Mouse (Mus musculus): ENCODE results near the gene Ascl5. TPM values are rescaled to one million over a fixed set of nuclear protein-coding genes. Genes with fewer than 3 reads are reported as not detected.
A peak's percentile ranks its signal among the peaks of the same experiment; 100 is the strongest.

Ascl5 gene
- polyA plus RNA-seq, 1 experiment, result not detected

DNA sequence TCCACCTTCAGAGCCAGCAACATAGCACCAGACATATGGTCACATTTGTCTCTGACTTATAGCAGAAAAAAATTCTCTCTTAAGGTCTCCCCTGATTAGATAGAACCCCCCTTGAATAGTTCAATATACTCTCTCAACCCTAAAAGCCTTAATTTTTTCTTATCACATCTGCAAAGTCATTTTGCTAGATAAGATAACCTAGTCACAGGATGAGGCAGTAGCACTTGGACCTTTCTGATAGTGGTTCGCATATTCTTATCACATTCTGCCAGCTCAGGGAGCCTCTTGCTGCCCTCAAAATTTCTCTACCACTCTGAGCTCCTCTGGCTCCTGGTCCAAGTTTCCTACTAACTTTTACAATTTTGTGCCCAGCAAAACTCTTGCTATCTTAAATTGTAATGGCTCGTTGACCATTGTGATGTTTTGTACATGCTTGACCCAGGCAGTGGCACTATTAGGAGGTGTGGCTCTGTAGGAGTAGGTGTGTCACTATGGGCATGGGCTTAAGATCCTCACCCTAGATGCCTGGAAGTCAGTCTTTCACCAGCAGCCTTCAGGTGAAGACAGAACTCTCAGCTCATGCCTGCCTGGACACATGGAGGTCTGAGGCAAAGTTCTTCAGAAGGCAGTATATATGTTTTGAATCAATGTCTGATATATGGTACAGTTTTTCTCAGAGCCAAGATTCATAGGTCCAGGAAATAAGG is 35.7 kb upstream of the Ascl5 start:
- Histone ChIP-seq H3K4me1 (ENCODE audit: control insufficient read depth, insufficient read depth, low read length) (peaks cover 4% of the 10 kb centered on the region; the same call in 1 of the 2 replicates), H3K4me3 (replicated peaks; ENCODE audit: insufficient read depth, low read depth, low read length) (no peak overlapping the region), H3K27me3 (ENCODE audit: control insufficient read depth, insufficient read depth, low read length) (no peaks in the 10 kb centered on the region), H3K27ac (ENCODE audit: insufficient read depth, low read length) (no peak overlapping the region)
- no peak for TF ChIP-seq CTCF (IDR thresholded peaks at IDR 0.05; ENCODE audit: borderline replicate concordance, insufficient read depth, low read depth, low read length)
- TF ChIP-seq POLR2A (IDR thresholded peaks at IDR 0.05; ENCODE audit: borderline replicate concordance, insufficient read depth, low read length), result no peak
- DNase-seq, result no peak
- 87% methylated on average over 2 of the region's 2 CpGs for WGBS

GRCm38 (mm10) chr1:136017307-136017706 is 33.3 kb upstream of the Ascl5 start:
- H3K27ac ChIP-seq (ENCODE audit: insufficient read depth, low read length), result peak overlapping the region; percentile 37; the same call in 1 of the 2 replicates
- TF ChIP-seq CTCF (IDR thresholded peaks at IDR 0.05; ENCODE audit: borderline replicate concordance, insufficient read depth, low read depth, low read length) (no peak), POLR2A (IDR thresholded peaks at IDR 0.05; ENCODE audit: borderline replicate concordance, insufficient read depth, low read length) (no peak)
- H3K27me3 ChIP-seq (ENCODE audit: control insufficient read depth, insufficient read depth, low read length), result no peaks in the 10 kb centered on the region
- DNase-seq, result peak; percentile 24 to 33
- WGBS, result 79% methylated on average over 2 of the region's 2 CpGs
- H3K4me3 ChIP-seq (replicated peaks; ENCODE audit: insufficient read depth, low read depth, low read length), result no peak overlapping the region
- H3K4me1 ChIP-seq (ENCODE audit: control insufficient read depth, insufficient read depth, low read length), result peaks cover 4% of the 10 kb centered on the region

DNA sequence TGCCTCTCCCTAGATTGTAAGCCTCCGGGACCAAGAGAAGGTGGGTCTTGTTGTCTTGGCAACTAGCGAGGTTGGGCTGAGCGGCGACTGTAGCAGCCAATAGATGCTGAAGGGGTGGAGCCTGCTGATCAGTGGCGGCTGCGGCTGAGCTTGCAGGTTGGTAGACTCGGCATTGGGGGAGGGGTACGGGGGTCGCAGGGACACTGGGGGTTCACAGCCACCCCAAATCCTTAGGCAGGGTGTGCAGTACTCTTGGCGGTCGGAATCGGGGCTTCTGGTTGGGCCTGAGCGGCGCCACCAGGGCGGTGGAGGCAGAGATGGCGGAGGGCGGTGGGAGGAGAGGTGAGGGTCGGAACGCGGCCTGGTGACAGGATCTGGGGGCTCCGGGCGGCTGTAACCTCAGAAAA is 32.7 kb upstream of the Ascl5 start:
- H3K27ac ChIP-seq (ENCODE audit: insufficient read depth, low read length), result peak overlapping the region; percentile 13
- H3K27me3 ChIP-seq (ENCODE audit: control insufficient read depth, insufficient read depth, low read length), result no peaks in the 10 kb centered on the region
- H3K4me1 ChIP-seq (ENCODE audit: control insufficient read depth, insufficient read depth, low read length), result peaks cover 4% of the 10 kb centered on the region
- DNase-seq, result peak; percentile 92 to 95
- peak; percentile 82 for TF ChIP-seq POLR2A (IDR thresholded peaks at IDR 0.05; ENCODE audit: borderline replicate concordance, insufficient read depth, low read length)
- no peak for TF ChIP-seq CTCF (IDR thresholded peaks at IDR 0.05; ENCODE audit: borderline replicate concordance, insufficient read depth, low read depth, low read length)
- H3K4me3 ChIP-seq (replicated peaks; ENCODE audit: insufficient read depth, low read depth, low read length), result peak overlapping the region; percentile 77
- under 1% methylated on average over 22 of the region's 22 CpGs for WGBS

GRCm38 (mm10) chr1:136018390-136019189 is 32.0 kb upstream of the Ascl5 start:
- TF ChIP-seq POLR2A (IDR thresholded peaks at IDR 0.05; ENCODE audit: borderline replicate concordance, insufficient read depth, low read length) (no peak), CTCF (IDR thresholded peaks at IDR 0.05; ENCODE audit: borderline replicate concordance, insufficient read depth, low read depth, low read length) (no peak)
- Histone ChIP-seq H3K27ac (ENCODE audit: insufficient read depth, low read length) (peak overlapping the region; percentile 13; the same call in 1 of the 2 replicates), H3K4me3 (replicated peaks; ENCODE audit: insufficient read depth, low read depth, low read length) (peak overlapping the region; percentile 77), H3K27me3 (ENCODE audit: control insufficient read depth, insufficient read depth, low read length) (no peaks in the 10 kb centered on the region), H3K4me1 (ENCODE audit: control insufficient read depth, insufficient read depth, low read length) (peaks cover 4% of the 10 kb centered on the region)
- peak; percentile 51 to 57 for DNase-seq
- WGBS, result 2% methylated on average over 24 of the region's 24 CpGs

DNA sequence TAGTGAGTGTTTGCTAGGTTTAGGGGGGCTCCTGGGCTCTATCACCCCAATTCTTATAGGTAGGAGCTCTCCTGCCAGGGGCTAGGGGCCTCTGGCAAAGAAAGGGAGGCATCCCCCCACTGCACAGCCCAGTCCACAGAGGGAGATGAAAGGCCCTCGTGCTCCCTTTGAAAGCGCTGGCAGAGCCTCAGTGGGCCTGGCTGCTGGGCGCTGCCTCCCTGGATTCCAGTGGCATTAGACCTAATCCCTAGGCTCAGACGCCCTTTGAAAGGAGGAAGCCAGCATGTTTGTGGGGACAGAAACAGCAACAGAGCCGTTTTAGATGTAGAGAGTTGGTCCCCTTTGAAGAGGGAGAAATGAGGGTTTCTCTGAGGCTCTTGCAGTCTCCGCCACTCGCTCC is 20.4 kb upstream of the Ascl5 start:
- Histone ChIP-seq H3K4me1 (ENCODE audit: control insufficient read depth, insufficient read depth, low read length) (no peaks in the 10 kb centered on the region), H3K27ac (ENCODE audit: insufficient read depth, low read length) (no peak overlapping the region), H3K4me3 (replicated peaks; ENCODE audit: insufficient read depth, low read depth, low read length) (no peak overlapping the region), H3K27me3 (ENCODE audit: control insufficient read depth, insufficient read depth, low read length) (no peaks in the 10 kb centered on the region)
- 72% methylated on average over 7 of the region's 7 CpGs for WGBS
- DNase-seq, result no peak
- no peak for TF ChIP-seq POLR2A (IDR thresholded peaks at IDR 0.05; ENCODE audit: borderline replicate concordance, insufficient read depth, low read length)
- no peak for TF ChIP-seq CTCF (IDR thresholded peaks at IDR 0.05; ENCODE audit: borderline replicate concordance, insufficient read depth, low read depth, low read length)

DNA sequence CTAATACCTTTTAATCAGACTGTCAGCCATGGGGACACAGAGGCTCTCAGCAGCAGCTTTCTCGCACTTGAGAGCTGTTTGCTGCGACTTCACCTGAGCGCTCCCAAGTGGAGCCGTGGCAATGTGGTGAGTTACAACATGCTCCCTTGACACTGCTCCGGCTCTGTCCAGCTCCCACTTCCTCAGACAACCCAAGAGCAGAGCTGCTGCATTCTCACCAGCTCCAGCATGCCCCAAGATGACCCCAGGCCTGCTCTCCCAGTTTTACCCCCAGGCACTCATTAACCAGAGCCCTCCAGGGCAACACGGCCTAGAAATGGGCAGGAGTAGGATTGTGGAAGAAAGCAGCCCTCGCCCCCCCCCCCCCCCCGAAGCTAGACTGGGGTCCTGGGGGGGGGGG is 18.9 kb upstream of the Ascl5 start:
- no peak overlapping the region for H3K4me3 ChIP-seq (replicated peaks; ENCODE audit: insufficient read depth, low read depth, low read length)
- no peaks in the 10 kb centered on the region for H3K4me1 ChIP-seq (ENCODE audit: control insufficient read depth, insufficient read depth, low read length)
- WGBS, result 85% methylated on average over 8 of the region's 8 CpGs
- no peak for TF ChIP-seq POLR2A (IDR thresholded peaks at IDR 0.05; ENCODE audit: borderline replicate concordance, insufficient read depth, low read length)
- no peak for TF ChIP-seq CTCF (IDR thresholded peaks at IDR 0.05; ENCODE audit: borderline replicate concordance, insufficient read depth, low read depth, low read length)
- H3K27me3 ChIP-seq (ENCODE audit: control insufficient read depth, insufficient read depth, low read length), result no peaks in the 10 kb centered on the region
- DNase-seq, result no peak
- no peak overlapping the region for H3K27ac ChIP-seq (ENCODE audit: insufficient read depth, low read length)

- H3K4me3 ChIP-seq (replicated peaks; ENCODE audit: insufficient read depth, low read depth, low read length), result no peak overlapping the region
- DNase-seq, result no peak
- no peak overlapping the region for H3K27ac ChIP-seq (ENCODE audit: insufficient read depth, low read length)
- H3K27me3 ChIP-seq (ENCODE audit: control insufficient read depth, insufficient read depth, low read length), result no peaks in the 10 kb centered on the region
- no peaks in the 10 kb centered on the region for H3K4me1 ChIP-seq (ENCODE audit: control insufficient read depth, insufficient read depth, low read length)
- TF ChIP-seq CTCF (IDR thresholded peaks at IDR 0.05; ENCODE audit: borderline replicate concordance, insufficient read depth, low read depth, low read length), result no peak
- TF ChIP-seq POLR2A (IDR thresholded peaks at IDR 0.05; ENCODE audit: borderline replicate concordance, insufficient read depth, low read length), result no peak
- 39% methylated on average over 7 of the region's 7 CpGs for WGBS
Observed at GRCm38 (mm10) chr1:136032961-136033360, 17.6 kb upstream of the Ascl5 start.
